Mouse (Mus musculus) small intestine, adult 2 months (tissue): ENCODE results near the gene Tenm3. TPM values are rescaled to one million over a fixed set of nuclear protein-coding genes. Genes with fewer than 3 reads are reported as not detected.

ENCODE experiments used
- H3K27ac ChIP-seq: fragments of 200-500 bp; 2 replicates; pipeline ENCODE4 v1.5.1; 2012; ENCODE audit warnings: low read depth, low read length, control low read depth, inconsistent platforms; ENCODE audit not compliant: insufficient read depth
- H3K27me3 ChIP-seq: fragments of 200-500 bp; 2 replicates; pipeline ENCODE4 v1.6.1; 2012; ENCODE audit warnings: mild to moderate bottlenecking, moderate library complexity, low read length, inconsistent platforms; ENCODE audit not compliant: control insufficient read depth, insufficient read depth
- H3K36me3 ChIP-seq: fragments of 200-500 bp; 2 replicates; pipeline ENCODE4 v1.6.1; 2012; ENCODE audit warnings: mild to moderate bottlenecking, low read length, control low read depth, inconsistent platforms; ENCODE audit not compliant: control insufficient read depth, insufficient read depth
- H3K4me1 ChIP-seq: fragments of 200-500 bp; 2 replicates; pipeline ENCODE4 v1.6.1; 2012; ENCODE audit warnings: low read length, inconsistent platforms, mixed read lengths; ENCODE audit not compliant: control insufficient read depth, insufficient read depth, insufficient read length
- H3K4me3 ChIP-seq: fragments of 200-500 bp; 2 replicates; pipeline ENCODE4 v1.5.1; 2012; ENCODE audit warnings: low read depth, mild to moderate bottlenecking, control low read depth, inconsistent platforms, low read length, moderate library complexity
- CTCF ChIP-seq: fragments of 200-500 bp; IDR thresholded peaks from 2 replicates; pipeline ENCODE4 v1.5.1; 2012; ENCODE audit warnings: low read depth, mild to moderate bottlenecking, control low read depth, inconsistent platforms, low read length, moderate library complexity, mixed read lengths; ENCODE audit not compliant: insufficient replicate concordance, insufficient read length; ENCODE audit errors: extremely low read depth
- POLR2A ChIP-seq: fragments of 200-500 bp; IDR thresholded peaks from 2 replicates; pipeline ENCODE4 v1.6.1; 2012; ENCODE audit warnings: low read depth, mild to moderate bottlenecking, control low read depth, inconsistent platforms, low read length, moderate library complexity
- WGBS: fragments of 180-500 bp; shearing (Covaris S2); methylation state at CpG from one replicate; pipeline ENCODE4 v1.1.7; 2018; 5-methylcytosine and 5-hydroxymethylcytosine counted together
- polyA plus RNA-seq: library from polyadenylated mRNA; depleted of rRNA; stranded (reverse); fragments of >200 nt; gene quantifications from 2 replicates; pipeline ENCODE4 v1.2.3, GENCODE M21; 2012

The Tenm3 gene
- polyA plus RNA-seq, 1 experiment: 1.6 TPM

GRCm38 (mm10) chr8:48417714-48418113 is 426.0 kb downstream of the Tenm3 start:
- no peak overlapping the region for H3K27ac ChIP-seq
- TF ChIP-seq POLR2A (no peak), CTCF (no peak)
- 81% methylated on average over 11 of the region's 11 CpGs for WGBS
- H3K36me3 ChIP-seq: no peaks in the 10 kb centered on the region
- no peak overlapping the region for H3K4me3 ChIP-seq
- no peaks in the 10 kb centered on the region for H3K4me1 ChIP-seq
- H3K27me3 ChIP-seq: no peaks in the 10 kb centered on the region

- no peaks in the 10 kb centered on the region for H3K36me3 ChIP-seq
- no peaks in the 10 kb centered on the region for H3K27me3 ChIP-seq
- H3K4me1 ChIP-seq: no peaks in the 10 kb centered on the region
- 93% methylated on average over 8 of the region's 8 CpGs for WGBS
- no peak overlapping the region for H3K27ac ChIP-seq
- TF ChIP-seq POLR2A: no peak
- no peak for TF ChIP-seq CTCF
- H3K4me3 ChIP-seq: no peak overlapping the region
These were observed 432.8 kb downstream of the Tenm3 start for GRCm38 (mm10) chr8:48410916-48411315.

GRCm38 (mm10) chr8:48400572-48400972 is 443.2 kb downstream of the Tenm3 start:
- Histone ChIP-seq H3K4me3 (no peak overlapping the region), H3K36me3 (no peaks in the 10 kb centered on the region), H3K4me1 (no peaks in the 10 kb centered on the region), H3K27me3 (no peaks in the 10 kb centered on the region), H3K27ac (no peak overlapping the region)
- 61% methylated on average over 12 of the region's 12 CpGs for WGBS
- TF ChIP-seq POLR2A (no peak), CTCF (no peak)

- Histone ChIP-seq H3K27me3 (no peaks in the 10 kb centered on the region), H3K4me1 (no peaks in the 10 kb centered on the region), H3K36me3 (no peaks in the 10 kb centered on the region), H3K4me3 (no peak overlapping the region), H3K27ac (no peak overlapping the region)
- TF ChIP-seq POLR2A (no peak), CTCF (no peak)
- WGBS: 81% methylated on average over 10 of the region's 10 CpGs
These were observed 457.9 kb downstream of the Tenm3 start for GRCm38 (mm10) chr8:48385833-48386232.

- no peaks in the 10 kb centered on the region for H3K4me1 ChIP-seq
- H3K27me3 ChIP-seq: no peaks in the 10 kb centered on the region
- H3K4me3 ChIP-seq: no peak overlapping the region
- 79% methylated on average over 12 of the region's 12 CpGs for WGBS
- TF ChIP-seq CTCF: no peak
- no peak for TF ChIP-seq POLR2A
- H3K36me3 ChIP-seq: no peaks in the 10 kb centered on the region
- H3K27ac ChIP-seq: no peak overlapping the region
These were observed 463.7 kb downstream of the Tenm3 start for GRCm38 (mm10) chr8:48380035-48380434.

- WGBS: 87% methylated on average over 6 of the region's 6 CpGs
These were observed 467.0 kb downstream of the Tenm3 start for GRCm38 (mm10) chr8:48376774-48377173.

GRCm38 (mm10) chr8:48375183-48375582 is 468.6 kb downstream of the Tenm3 start:
- WGBS: 62% methylated on average over 5 of the region's 5 CpGs
- H3K36me3 ChIP-seq: no peaks in the 10 kb centered on the region
- H3K27ac ChIP-seq: no peak overlapping the region
- H3K4me1 ChIP-seq: no peaks in the 10 kb centered on the region
- TF ChIP-seq POLR2A (no peak), CTCF (no peak)
- no peaks in the 10 kb centered on the region for H3K27me3 ChIP-seq
- H3K4me3 ChIP-seq: no peak overlapping the region

More at GRCm38 (mm10) chr8:48376774-48377173, 467.0 kb downstream of the Tenm3 start:
- no peaks in the 10 kb centered on the region for H3K27me3 ChIP-seq
- no peaks in the 10 kb centered on the region for H3K36me3 ChIP-seq
- no peaks in the 10 kb centered on the region for H3K4me1 ChIP-seq
- no peak overlapping the region for H3K27ac ChIP-seq
- no peak for TF ChIP-seq POLR2A
- TF ChIP-seq CTCF: no peak
- no peak overlapping the region for H3K4me3 ChIP-seq
